Mouse (Mus musculus): ENCODE measurements around the gene Gm43951.
"Not testable (repeated sequence)": the region's sequence is repeated elsewhere in the genome, so short reads cannot be mapped to it uniquely, and the experiment has no call there.

The Gm43951 gene

GRCm38 (mm10) chr11:72203440-72203839 is 3.2 kb downstream of the Gm43951 start:
- in situ Hi-C loops (cut with MboI): no loop called here

GRCm38 (mm10) chr11:72196506-72196905 is 10.1 kb downstream of the Gm43951 start:
- in situ Hi-C loops (cut with MboI): no loop called here

GRCm38 (mm10) chr11:72194259-72194658 is 12.4 kb downstream of the Gm43951 start:
- in situ Hi-C loops (cut with MboI): no loop called here

DNA sequence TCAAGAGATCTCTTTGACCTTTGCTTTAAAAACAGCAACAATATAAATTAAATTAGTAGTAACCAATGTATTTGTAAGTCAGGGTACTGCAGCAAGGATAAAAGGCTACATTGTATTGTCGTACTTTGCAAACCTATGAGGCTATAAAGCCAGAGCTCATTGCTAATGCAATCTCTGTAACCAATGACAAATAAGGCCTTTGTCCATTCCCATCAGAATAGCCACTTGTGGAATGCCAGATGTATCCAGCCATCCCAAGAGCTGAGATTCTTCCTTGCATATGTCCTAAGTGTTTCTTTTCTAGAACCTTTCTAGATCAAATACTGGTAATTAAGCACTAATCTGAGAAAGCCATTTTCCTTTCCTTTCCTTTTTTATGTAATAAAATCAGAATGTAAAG is 15.8 kb downstream of the Gm43951 start:
- in situ Hi-C loops (cut with MboI): no loop called here

DNA sequence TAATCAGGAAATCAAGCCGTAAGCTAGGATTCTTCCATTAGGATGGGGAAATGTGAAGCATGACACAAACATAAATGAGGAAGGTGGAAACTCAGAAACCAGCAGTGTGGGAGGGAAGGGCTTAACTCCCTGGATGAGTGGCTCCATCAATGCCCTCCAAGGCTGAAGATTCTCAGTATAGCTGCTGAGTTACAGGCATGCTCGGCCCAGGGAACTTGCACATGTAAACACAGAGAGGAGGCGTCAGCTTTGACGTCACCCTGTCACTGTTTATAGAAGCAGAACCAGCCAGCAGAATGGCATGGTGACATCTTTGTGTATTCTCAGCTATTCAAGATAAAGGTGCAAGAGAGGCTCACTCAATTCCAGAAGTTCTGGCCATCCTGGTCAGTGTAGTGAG is 22.4 kb downstream of the Gm43951 start:
- in situ Hi-C loops (cut with MboI): no loop called here

DNA sequence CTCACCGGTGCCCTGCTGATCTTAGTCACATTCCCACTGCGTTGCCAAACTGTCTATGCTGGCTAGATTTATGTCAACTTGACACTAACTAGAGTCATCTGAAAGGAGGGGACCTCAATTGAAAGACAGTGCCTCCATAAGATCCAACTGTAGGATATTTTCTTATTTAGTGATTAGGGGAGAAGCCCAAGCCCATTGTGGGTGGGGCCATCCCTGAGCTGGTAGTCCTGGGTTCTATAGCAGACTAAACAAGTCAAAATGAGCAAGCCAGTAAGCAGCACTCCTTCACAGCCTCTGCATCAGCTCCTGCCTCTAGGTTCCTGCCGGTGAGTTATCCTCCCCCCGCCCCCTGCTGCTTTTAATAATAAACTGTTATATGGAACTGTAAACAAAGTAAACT is 25.5 kb downstream of the Gm43951 start:
- in situ Hi-C loops (cut with MboI): no loop called here

GRCm38 (mm10) chr11:72180556-72180955 is 26.1 kb downstream of the Gm43951 start:
- in situ Hi-C loops (cut with MboI): no loop called here

DNA sequence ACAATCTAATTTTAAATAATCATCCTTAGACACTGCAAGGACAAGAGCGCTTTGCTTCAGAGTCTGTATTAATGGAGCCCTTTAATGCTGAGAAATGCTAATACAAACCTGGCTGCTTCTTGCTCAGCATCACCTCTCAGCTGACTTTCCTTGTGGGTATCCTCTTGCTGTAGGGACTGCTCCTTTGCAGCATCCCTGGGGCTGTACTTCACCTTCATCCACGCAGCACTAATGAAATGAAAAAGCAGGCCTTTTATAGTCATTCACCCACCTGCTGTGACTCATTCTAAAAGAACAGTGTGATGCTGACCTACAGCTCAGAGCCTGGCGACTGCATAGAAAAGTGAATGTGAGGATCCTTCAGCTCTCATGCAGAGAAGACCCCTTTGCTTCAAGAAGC is 30.1 kb downstream of the Gm43951 start:
- in situ Hi-C loops (cut with MboI): no loop called here

DNA sequence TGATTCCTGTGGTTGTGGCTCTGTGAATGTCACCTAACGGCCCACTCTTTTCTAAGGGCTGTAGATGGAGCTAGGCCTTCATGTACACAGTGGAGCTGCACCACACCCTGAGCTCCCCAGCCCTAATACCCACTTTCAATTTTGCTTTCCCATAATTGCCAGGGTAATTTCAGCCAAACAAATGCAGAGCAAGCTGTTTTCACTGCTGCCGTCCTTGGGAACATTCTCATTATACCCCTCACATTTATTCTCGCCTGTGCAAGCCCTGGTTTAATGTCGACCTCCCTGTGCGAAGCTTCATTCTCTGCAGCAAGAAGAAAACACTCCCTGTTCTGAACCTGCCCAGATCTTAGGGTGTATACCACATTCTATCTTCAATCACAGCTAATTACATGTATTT is 30.7 kb downstream of the Gm43951 start:
- in situ Hi-C loops (cut with MboI): no loop called here

DNA sequence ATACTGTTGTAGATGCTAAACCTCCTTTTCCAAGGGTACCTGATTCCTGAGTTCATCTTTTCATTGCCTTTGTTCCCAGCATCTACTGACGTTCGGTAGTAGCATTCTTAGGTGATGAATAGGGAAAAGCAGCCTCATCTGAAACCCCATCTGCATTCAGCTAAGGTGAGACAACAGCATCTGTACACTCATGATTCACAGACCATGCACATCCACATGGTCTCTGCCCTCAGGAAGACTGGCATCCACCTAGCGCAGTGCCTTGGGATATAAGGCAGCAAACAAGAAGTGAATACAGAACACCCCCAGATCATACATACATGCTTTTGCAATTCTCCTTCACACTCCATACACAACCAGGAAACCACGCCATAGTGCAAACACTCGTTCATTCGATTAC is 31.9 kb downstream of the Gm43951 start:
- in situ Hi-C loops (cut with MboI): no loop called here

DNA sequence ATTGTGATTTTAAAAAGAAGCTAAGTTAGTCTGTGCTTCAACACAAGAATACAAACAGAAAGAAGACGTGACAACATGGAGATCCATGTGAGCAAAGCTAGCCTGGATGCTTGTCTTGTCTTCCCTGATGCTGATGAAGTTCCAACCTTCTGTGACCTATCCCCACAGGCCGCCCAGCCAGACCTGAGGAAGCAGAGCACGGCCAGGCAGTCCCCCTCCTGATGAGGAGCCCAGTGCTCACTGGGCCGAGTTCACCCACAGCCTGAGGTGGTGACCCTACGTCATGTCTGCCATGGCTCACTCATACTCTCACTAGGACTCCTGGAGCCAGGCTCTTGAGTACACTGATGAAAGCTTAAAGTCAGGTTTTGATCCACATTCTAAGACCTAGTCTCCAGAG is 33.1 kb downstream of the Gm43951 start:
- in situ Hi-C loops (cut with MboI): no loop called here

DNA sequence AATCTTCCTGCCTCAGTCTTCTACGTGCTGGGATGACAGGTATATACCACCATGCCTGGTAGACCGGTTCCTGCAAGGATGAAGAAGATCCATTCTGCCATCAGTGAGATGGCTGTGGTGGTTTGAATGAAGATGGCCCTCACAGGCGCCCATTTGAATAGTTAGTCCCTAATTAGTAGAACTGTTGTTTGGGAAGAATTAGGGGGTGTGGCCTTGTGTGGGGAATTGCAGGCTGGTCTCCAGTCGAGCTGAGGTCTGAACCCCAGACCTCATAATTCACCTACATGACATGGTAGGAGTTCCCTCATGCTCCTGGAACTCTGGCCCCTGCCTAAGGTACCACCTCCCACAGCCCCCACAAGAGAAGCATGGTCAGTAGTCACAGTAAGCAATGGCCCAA is 34.7 kb downstream of the Gm43951 start:
- in situ Hi-C loops (cut with MboI): not testable (repeated sequence)

GRCm38 (mm10) chr11:72169871-72170270 is 36.8 kb downstream of the Gm43951 start:
- in situ Hi-C loops (cut with MboI): no loop called here

DNA sequence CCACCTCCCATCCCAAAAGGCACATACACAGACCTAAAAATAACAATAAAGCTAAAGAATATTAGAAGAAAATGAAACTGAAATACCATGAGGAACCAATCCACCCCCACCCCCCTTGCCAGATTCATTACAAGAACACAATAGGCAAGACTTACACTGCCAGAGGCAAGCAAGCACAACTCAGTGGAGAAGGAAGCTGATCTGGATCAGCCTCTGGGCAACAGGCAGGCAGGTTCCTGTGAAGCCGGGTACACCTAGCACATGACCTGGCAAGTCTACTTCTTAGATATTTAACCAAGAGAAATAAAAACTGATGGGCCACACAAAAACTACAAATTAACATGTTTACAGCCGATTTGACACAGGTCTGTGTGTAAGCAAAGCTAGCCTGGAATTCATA is 43.4 kb downstream of the Gm43951 start:
- in situ Hi-C loops (cut with MboI): no loop called here

DNA sequence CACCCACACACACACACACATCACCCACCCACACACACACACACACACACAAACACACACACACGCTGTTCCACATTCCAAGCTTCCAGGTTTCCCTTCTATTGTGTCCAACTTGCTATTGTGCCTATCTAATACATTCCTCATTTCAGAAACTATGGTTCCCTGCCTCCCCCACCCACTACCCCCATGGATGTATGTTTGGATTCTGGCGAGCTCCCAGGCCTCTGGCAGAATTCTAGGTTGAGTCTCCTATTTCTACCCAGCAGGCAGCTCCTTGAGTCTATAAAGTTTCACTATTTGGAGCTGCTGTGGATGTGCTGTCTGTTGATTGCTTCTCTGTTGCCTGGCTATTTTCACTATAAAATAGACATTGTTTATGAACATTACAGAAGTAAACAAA is 50.0 kb downstream of the Gm43951 start:
- in situ Hi-C loops (cut with MboI): no loop called here

- in situ Hi-C loops (cut with MboI): no loop called here
Measured at GRCm38 (mm10) chr11:72155981-72156428, 50.6 kb downstream of the Gm43951 start.

DNA sequence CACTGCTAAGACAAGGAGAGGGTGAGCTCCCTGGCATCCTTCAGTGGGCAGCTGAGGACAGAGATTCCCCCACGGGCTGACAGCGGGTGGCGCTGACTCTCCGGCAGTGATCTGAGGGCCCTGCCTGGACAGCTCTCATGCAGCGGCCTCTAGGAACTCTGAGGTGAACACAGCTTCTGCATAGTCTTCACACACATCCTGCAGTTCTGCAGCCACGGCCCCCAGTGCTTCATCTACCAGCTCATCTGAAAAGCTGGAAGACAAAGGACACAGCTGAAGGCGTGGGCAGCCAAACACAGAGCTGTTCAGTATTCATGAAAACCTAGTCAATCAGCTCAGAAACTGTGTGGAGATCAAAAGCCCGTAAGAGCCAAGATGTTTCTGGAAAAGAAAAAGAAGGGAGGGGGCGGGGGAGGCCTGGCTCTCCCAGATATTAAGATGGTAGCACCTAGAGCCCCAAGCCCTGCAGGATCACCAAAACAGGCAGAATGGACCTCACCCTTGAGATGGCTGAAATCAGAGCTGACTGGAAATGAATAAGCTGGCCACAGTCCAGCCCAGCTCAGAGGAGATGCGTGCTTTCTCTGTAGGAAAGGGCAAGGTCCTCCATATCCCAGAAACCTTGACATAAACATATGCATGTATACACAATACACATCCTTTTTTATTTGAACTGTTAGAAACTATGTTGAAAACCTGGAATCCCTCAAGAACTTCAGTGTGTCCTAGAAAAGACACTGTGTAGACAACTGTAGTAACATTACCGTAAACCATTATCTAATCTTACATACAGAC is 51.3 kb downstream of the Gm43951 start:
- in situ Hi-C loops (cut with MboI): no loop called here

Measured in mature B cell (primary cell).